Mouse (Mus musculus) midbrain, embryonic 11.5 days (tissue): ENCODE results near the gene Mrpl34. TPM values are rescaled to one million over a fixed set of nuclear protein-coding genes. Genes with fewer than 3 reads are reported as not detected.

Source experiments
- ATAC-seq: fragments of 200-750 bp; cut with Nextera tagmentation; 2 replicates; pipeline ENCODE4 v1.8.0; 2017; ENCODE audit warnings: moderate TSS enrichment, moderate library complexity; ENCODE audit not compliant: low FRiP score
- DNase-seq: peaks from one replicate; pipeline ENCODE4 v3.0.0; 2015; ENCODE audit warnings: low spot score; ENCODE audit errors: missing footprints
- H3K27ac ChIP-seq: fragments of 300-500 bp; sonication (generic); 2 replicates; pipeline ENCODE4 v1.5.1; 2014; ENCODE audit warnings: low read depth, low read length
- H3K27me3 ChIP-seq: fragments of 300-500 bp; sonication (generic); 2 replicates; pipeline ENCODE4 v1.6.1; 2014; ENCODE audit warnings: mild to moderate bottlenecking, low read length, moderate library complexity, mixed read lengths; ENCODE audit not compliant: control insufficient read depth, insufficient read depth
- H3K36me3 ChIP-seq: fragments of 300-500 bp; sonication (generic); 2 replicates; pipeline ENCODE4 v1.6.1; 2014; ENCODE audit warnings: mild to moderate bottlenecking, low read length, moderate library complexity, mixed read lengths; ENCODE audit not compliant: control insufficient read depth, insufficient read depth
- H3K4me1 ChIP-seq: fragments of 300-500 bp; sonication (generic); 2 replicates; pipeline ENCODE4 v1.6.1; 2014; ENCODE audit warnings: low read length; ENCODE audit not compliant: control insufficient read depth, insufficient read depth
- H3K4me2 ChIP-seq: fragments of 300-500 bp; sonication (generic); 2 replicates; pipeline ENCODE4 v1.6.1; 2014; ENCODE audit warnings: mild to moderate bottlenecking, moderate library complexity
- H3K4me3 ChIP-seq: fragments of 300-500 bp; sonication (generic); 2 replicates; pipeline ENCODE4 v1.5.1; 2014; ENCODE audit warnings: low read depth, low read length
- H3K9ac ChIP-seq: fragments of 300-500 bp; sonication (generic); 2 replicates; pipeline ENCODE4 v1.6.1; 2014; ENCODE audit warnings: low read length
- H3K9me3 ChIP-seq: fragments of 300-500 bp; sonication (generic); 2 replicates; pipeline ENCODE4 v1.6.1; 2016; ENCODE audit warnings: low read length; ENCODE audit not compliant: control insufficient read depth
- WGBS: fragments of 180-500 bp; shearing (Covaris S2); extraction: QIAGEN DNeasy Blood & Tissue Kit; methylation state at CpG from one replicate; pipeline ENCODE4 v1.1.7; 2014; 5-methylcytosine and 5-hydroxymethylcytosine counted together
- polyA plus RNA-seq: library from polyadenylated mRNA; unstranded; fragments of >200 nt; fragmentation: Nextera tagmentation; extraction: Ambion mirVana; gene quantifications from 2 replicates; pipeline ENCODE4 v1.2.1, GENCODE M21; 2014

Mrpl34 gene
- polyA plus RNA-seq, 1 experiment from 2014 or later, result 249 TPM

DNA sequence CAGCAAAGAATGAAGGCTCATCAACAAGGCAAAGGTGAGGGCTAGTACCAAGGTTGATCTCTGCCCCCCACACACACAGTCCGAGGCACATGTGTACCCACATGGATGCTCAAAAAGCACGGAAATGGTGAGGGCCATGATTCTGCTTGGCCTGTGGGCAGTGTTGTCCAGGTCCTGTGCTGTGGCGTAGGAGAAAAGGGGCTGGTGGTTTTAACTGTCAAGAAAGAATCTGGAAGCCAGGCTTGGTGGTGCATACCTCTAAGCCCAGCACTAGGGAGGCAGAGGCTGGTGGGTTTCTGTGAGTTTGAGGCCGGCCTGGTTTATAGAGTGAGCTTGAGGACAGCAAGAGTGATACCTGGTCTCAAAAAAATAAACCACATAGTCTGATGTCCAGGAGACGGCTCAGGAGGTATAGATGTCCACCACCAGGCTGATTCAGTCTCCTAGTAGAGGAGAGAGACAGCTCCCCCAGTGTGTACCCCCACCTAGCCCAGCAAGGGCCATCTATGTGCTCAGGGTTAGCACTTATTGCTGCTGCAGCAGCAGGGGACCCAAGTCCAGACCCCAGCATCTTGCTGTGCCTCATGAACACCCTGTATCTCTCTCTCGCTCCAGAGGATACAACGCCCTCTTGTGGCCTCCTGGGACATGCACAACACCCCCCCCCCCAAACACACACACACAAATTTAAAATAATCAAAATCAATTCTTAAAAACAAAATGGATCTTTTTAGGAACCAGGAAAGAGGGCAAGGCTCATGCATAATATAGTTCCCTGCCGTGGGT, 8.0 kb downstream of the Mrpl34 start:
- 77% methylated on average over 8 of the region's 8 CpGs for WGBS
- no peak for ATAC-seq

DNA sequence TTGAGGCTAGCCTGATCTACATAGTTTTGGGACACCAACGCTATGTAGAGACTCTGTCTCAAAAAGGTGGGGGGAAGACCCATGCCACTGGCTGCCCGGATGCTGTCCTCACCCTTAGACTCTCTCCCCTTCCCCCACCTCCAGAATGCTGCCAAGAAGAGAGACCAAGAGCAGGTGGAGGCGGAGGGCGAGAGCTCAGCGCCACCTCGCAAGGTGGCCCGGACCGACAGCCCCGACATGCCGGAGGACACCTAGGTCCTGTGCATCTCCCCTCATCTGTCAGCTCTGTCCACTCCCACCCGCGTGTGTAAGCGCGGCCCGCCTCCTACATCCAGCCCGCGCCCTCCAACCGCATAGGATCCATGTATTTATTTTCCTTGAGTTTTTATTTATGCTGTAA, 9.6 kb downstream of the Mrpl34 start:
- ATAC-seq, result no peak
- Histone ChIP-seq H3K27me3 (peaks cover 7% of the 10 kb centered on the region), H3K27ac (no peak overlapping the region), H3K4me2 (no peak overlapping the region), H3K9me3 (no peaks in the 10 kb centered on the region), H3K4me1 (peaks cover 23% of the 10 kb centered on the region), H3K4me3 (no peak overlapping the region), H3K9ac (no peak overlapping the region), H3K36me3 (peaks cover 16% of the 10 kb centered on the region)
- 95% methylated on average over 18 of the region's 18 CpGs for WGBS
- no peak for DNase-seq

More for the DNA sequence above, 8.0 kb downstream of the Mrpl34 start:
- H3K9me3 ChIP-seq, result no peaks in the 10 kb centered on the region
- DNase-seq, result peak; percentile 72
- no peak overlapping the region for H3K4me2 ChIP-seq
- H3K4me3 ChIP-seq, result no peak overlapping the region
- peaks cover 23% of the 10 kb centered on the region for H3K4me1 ChIP-seq
- no peak overlapping the region for H3K9ac ChIP-seq
- H3K27ac ChIP-seq, result no peak overlapping the region
- no peaks in the 10 kb centered on the region for H3K27me3 ChIP-seq
- peaks cover 12% of the 10 kb centered on the region; the same call in 1 of the 2 replicates for H3K36me3 ChIP-seq

DNA sequence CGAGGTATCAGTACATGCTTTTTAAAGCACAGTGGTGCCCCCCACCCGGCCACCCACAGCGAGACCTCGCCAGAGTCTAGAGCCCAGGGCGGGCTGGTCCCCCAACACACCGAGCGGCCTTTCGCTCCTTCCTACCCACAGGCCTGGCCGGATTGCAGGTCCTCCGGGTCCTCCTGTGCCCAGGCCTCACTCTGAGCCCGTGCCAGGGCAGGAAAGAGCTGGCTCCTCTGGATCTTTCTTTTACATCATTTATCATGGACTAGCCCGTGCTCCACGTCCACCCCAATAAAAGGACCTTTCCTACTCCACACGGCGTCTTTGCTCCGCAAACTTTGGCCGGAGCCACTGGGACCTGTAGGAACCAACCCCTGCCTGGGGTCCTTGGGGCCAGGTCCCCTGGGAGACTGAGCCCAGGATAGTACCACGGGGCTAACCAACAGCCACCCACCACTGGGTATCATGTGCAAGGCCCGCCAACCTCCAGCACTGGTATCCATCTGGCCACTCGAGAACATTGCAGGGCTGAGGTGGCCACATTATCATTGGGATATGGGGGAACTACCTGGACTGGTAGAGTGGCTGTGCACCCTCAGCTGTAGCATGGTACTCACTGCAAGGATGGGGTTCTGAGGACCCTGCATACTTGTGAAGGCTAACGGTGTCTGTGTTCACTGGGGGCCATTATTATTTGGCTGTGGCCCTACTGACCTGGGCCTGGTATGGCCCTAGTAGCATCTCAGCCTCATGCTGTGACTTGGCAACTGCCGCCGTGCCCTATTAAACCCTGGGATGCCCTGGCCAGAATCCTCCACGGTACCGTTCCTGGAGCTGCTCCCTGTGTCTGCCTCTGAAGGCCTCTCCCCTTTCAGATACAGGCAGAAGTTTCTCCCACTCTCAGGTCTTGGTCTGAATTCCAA, 10.3 kb downstream of the Mrpl34 start:
- H3K4me2 ChIP-seq, result peak overlapping the region; percentile 85; the same call in 1 of the 2 replicates
- H3K4me3 ChIP-seq, result no peak overlapping the region
- 91% methylated on average over 25 of the region's 25 CpGs for WGBS
- peaks cover 16% of the 10 kb centered on the region for H3K36me3 ChIP-seq
- peaks cover 17% of the 10 kb centered on the region for H3K4me1 ChIP-seq
- DNase-seq (no peak), ATAC-seq (no peak)
- H3K27me3 ChIP-seq, result peaks cover 7% of the 10 kb centered on the region
- peak overlapping the region; percentile 73; the same call in 1 of the 2 replicates for H3K9ac ChIP-seq
- no peaks in the 10 kb centered on the region for H3K9me3 ChIP-seq
- H3K27ac ChIP-seq, result no peak overlapping the region

DNA sequence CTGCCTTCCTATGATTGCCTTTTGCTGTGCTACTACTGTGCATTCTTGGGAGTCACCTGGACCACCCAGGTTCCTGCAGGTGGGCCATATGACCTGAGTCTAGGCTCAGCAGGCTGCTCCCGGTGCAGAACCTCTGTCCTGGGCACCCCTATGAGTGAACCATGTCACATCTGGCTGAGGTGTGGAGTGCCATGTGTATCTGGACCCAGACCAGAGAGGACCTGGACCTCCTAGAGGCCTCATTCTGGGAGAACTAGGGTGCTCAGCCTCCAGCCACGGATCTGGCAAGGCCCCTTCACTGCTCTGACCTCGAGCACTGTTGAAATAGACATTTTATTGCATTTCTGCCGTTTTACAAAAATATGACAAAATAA, 10.9 kb downstream of the Mrpl34 start:
- 28% methylated on average over 4 of the region's 4 CpGs for WGBS
- H3K9me3 ChIP-seq, result no peaks in the 10 kb centered on the region
- no peak for DNase-seq

DNA sequence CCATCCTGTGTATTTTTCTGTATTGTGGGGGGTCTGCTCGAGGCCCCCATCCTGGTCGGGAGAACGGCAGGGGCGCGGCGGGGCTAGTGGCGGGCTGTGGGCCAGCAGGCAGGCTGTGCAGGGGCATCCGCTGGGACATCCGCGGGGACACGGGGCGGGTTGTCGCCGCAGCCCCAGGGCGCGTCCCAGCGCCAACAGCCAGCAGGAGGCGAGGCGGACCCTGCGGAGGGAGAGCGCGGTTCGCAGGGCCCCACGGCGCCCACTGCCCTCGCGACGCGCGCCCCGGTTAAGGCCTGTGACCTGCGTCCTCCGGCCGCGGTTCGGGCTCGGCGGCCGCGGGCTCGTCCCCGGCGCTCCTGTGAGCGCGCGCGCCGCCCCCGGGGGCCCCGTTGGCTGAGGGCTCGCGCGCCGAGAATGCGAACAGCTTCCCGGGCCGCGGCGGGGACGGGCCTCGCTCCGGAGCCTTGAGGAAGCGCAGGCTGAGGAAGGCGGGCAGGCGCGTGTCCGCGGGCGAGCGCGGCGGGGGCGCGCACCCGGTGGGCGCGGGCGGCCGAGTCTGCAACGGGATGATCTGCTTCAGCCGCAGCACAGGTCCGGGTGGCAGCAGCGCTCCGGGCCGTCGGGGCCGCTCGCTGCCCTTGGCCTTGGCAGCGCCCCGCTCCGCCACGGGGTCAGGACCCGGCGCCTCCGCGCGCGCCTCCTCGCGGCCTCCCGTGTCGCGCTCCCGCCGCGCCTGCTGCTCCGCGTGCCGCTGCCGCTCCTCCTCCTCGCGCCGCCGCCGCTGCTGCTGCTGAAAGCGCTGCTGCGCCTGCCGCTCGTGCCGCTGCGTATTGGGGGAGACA, 11.6 kb downstream of the Mrpl34 start:
- peaks cover 24% of the 10 kb centered on the region for H3K36me3 ChIP-seq
- WGBS, result under 1% methylated on average over 83 of the region's 121 CpGs
- peaks cover 14% of the 10 kb centered on the region for H3K4me1 ChIP-seq
- peaks cover 7% of the 10 kb centered on the region for H3K27me3 ChIP-seq
- peak overlapping the region; percentile 58 for H3K4me3 ChIP-seq
- ATAC-seq (peak; percentile 75), DNase-seq (peak; percentile 97)
- peak overlapping the region; percentile 73 for H3K9ac ChIP-seq
- H3K4me2 ChIP-seq, result peak overlapping the region; percentile 85
- no peaks in the 10 kb centered on the region for H3K9me3 ChIP-seq
- peak overlapping the region; percentile 68 for H3K27ac ChIP-seq

More for the DNA sequence above, 10.9 kb downstream of the Mrpl34 start:
- peak overlapping the region; percentile 58 for H3K4me3 ChIP-seq
- H3K27me3 ChIP-seq, result peaks cover 7% of the 10 kb centered on the region
- H3K9ac ChIP-seq, result peak overlapping the region; percentile 73
- peaks cover 14% of the 10 kb centered on the region for H3K4me1 ChIP-seq
- H3K4me2 ChIP-seq, result peak overlapping the region; percentile 85
- peak; percentile 25; the same call in 1 of the 2 replicates for ATAC-seq
- peak overlapping the region; percentile 68 for H3K27ac ChIP-seq
- H3K36me3 ChIP-seq, result peaks cover 19% of the 10 kb centered on the region

DNA sequence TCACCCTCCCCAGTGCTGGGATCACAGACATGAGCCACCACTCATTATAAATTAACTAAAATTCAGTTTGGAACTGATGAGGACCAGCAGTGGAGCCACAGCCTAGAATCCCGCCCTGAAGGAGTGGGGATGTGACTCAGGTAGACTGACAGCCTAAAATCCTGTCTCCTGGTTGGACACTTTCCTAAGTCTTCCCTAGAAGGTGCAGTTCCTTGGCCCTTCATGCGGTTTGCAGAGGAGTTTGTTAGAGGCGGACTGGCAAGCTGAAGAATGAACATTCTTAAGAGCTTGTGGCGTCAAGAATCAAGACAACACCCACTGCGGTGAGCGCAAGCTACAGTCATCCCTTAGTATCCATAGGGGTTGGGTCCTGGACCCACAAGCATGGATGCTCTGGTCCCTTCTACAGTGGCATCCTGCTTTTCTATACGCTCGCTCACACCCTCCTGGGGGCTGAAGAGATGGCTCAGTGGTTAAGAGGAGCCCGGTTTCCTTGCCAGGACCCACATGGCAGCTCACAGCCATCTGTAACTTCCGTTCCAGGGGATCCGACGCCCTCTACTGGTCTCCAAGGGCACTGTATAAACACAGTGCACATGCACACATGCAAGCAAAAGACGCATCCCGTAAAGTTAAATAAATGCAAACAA, 12.6 kb downstream of the Mrpl34 start:
- peak overlapping the region; percentile 58 for H3K4me3 ChIP-seq
- H3K9me3 ChIP-seq, result no peaks in the 10 kb centered on the region
- H3K27me3 ChIP-seq, result peaks cover 7% of the 10 kb centered on the region
- ATAC-seq (no peak), DNase-seq (peak; percentile 91)
- H3K9ac ChIP-seq, result peak overlapping the region; percentile 73
- peaks cover 21% of the 10 kb centered on the region for H3K36me3 ChIP-seq
- WGBS, result 40% methylated on average over 14 of the region's 14 CpGs
- H3K27ac ChIP-seq, result no peak overlapping the region
- peaks cover 14% of the 10 kb centered on the region for H3K4me1 ChIP-seq
- peak overlapping the region; percentile 85 for H3K4me2 ChIP-seq

DNA sequence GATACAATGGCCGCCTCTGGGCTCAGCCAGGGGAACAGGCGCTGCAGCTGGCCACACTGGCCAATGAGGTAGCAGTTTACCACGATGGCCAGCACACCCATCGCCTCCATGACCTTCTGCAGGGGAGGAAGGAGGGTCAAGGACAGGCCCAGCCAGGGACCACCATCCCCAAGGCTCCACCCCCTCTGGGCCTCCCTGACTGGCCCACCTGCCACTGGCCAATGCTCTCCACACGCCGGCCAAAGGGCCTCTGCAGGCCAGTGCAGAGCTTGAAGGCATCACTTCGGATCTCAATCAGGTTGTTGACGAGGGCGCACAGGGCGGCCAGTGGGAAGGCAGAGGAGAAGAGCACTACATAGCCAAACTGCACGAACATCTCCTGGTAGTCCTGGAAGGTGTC, 14.2 kb downstream of the Mrpl34 start:
- H3K4me3 ChIP-seq, result no peak overlapping the region
- no peaks in the 10 kb centered on the region for H3K9me3 ChIP-seq
- H3K27me3 ChIP-seq, result peaks cover 7% of the 10 kb centered on the region
- no peak overlapping the region for H3K9ac ChIP-seq
- peaks cover 14% of the 10 kb centered on the region for H3K4me1 ChIP-seq
- 90% methylated on average over 11 of the region's 11 CpGs for WGBS
- ATAC-seq, result no peak
- no peak for DNase-seq
- peaks cover 19% of the 10 kb centered on the region for H3K36me3 ChIP-seq
- no peak overlapping the region for H3K4me2 ChIP-seq
- H3K27ac ChIP-seq, result no peak overlapping the region

DNA sequence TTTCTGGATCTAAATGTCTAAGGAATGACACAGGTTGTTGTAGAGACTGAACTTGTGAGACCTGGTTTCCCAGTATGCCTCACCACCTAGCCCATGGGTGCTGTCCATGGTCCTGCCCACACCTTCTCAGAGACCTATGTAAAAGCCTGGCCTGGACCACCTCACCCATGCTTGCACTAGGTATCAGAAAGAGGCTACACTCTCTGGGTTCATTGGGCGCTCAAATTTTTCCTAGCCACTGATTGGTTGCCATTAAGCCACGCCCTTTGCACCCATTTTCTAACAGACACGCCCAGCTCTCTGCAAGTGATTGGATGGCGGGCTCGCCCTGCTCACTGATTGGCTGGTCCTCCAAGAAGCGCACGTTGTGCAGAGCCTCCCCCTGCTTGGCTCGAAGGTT, 19.2 kb downstream of the Mrpl34 start:
- Histone ChIP-seq H3K27me3 (no peaks in the 10 kb centered on the region), H3K4me2 (no peak overlapping the region), H3K27ac (no peak overlapping the region), H3K4me1 (peaks cover 15% of the 10 kb centered on the region), H3K9me3 (no peaks in the 10 kb centered on the region), H3K9ac (no peak overlapping the region), H3K36me3 (peaks cover 14% of the 10 kb centered on the region), H3K4me3 (no peak overlapping the region)
- WGBS, result 48% methylated on average over 8 of the region's 8 CpGs
- ATAC-seq (no peak), DNase-seq (peak; percentile 82)
